Mouse (Mus musculus) heart, adult 8-10 months (tissue): ENCODE measurements at regions not wholly inside any gene's neighbourhood (a gene's known extent, or its start where the extent isn't known, plus 50 kb on each side); places are given as distances from the start of the nearest gene placed in this dataset.

Experiments used
- DNase-seq: peaks from one replicate; pipeline ENCODE4 v3.0.0; 2022; ENCODE audit warnings: low spot score

GRCm38 (mm10) chr10:38147421-38147820, 674.2 kb downstream of the Rfpl4b start:
- DNase-seq: no peak

GRCm38 (mm10) chr10:38139196-38139595, 682.4 kb downstream of the Rfpl4b start:
- no peak for DNase-seq

GRCm38 (mm10) chr10:38121911-38122573, 699.5 kb downstream of the Rfpl4b start:
- DNase-seq: peak; percentile 49

GRCm38 (mm10) chr10:38118601-38119000, 703.0 kb downstream of the Rfpl4b start:
- no peak for DNase-seq

- DNase-seq: peak; percentile 41
These were observed 705.1 kb downstream of the Rfpl4b start for GRCm38 (mm10) chr10:38116516-38116915.

- no peak for DNase-seq
These were observed 707.4 kb downstream of the Rfpl4b start for GRCm38 (mm10) chr10:38114194-38114593.

GRCm38 (mm10) chr10:38108591-38108990, 713.0 kb downstream of the Rfpl4b start:
- DNase-seq: no peak

GRCm38 (mm10) chr10:38103570-38103969, 718.0 kb downstream of the Rfpl4b start:
- no peak for DNase-seq

GRCm38 (mm10) chr10:38078521-38078920, 743.1 kb downstream of the Rfpl4b start:
- no peak for DNase-seq

GRCm38 (mm10) chr10:38072394-38072793, 749.2 kb downstream of the Rfpl4b start:
- DNase-seq: no peak

- no peak for DNase-seq
These were observed 762.5 kb downstream of the Rfpl4b start for GRCm38 (mm10) chr10:38059050-38059449.

GRCm38 (mm10) chr10:38010452-38010851, 811.1 kb downstream of the Rfpl4b start:
- no peak for DNase-seq

GRCm38 (mm10) chr10:37995691-37996445, 825.7 kb downstream of the Rfpl4b start:
- no peak for DNase-seq

- peak; percentile 21 for DNase-seq
These were observed 833.0 kb downstream of the Rfpl4b start for GRCm38 (mm10) chr10:37988297-37989263.

- no peak for DNase-seq
These were observed 840.3 kb upstream of the Marcks start for GRCm38 (mm10) chr10:37978899-37979539.

GRCm38 (mm10) chr10:37960051-37960450, 821.3 kb upstream of the Marcks start:
- peak; percentile 7 for DNase-seq

- DNase-seq: no peak
These were observed 776.1 kb upstream of the Marcks start for GRCm38 (mm10) chr10:37914780-37915179.

- DNase-seq: no peak
These were observed 772.9 kb upstream of the Marcks start for GRCm38 (mm10) chr10:37911669-37912068.

- DNase-seq: no peak
These were observed 769.6 kb upstream of the Marcks start for GRCm38 (mm10) chr10:37908276-37908675.

GRCm38 (mm10) chr10:37907731-37908130, 769.0 kb upstream of the Marcks start:
- DNase-seq: no peak

- DNase-seq: no peak
These were observed 749.2 kb upstream of the Marcks start for GRCm38 (mm10) chr10:37887961-37888360.

- no peak for DNase-seq
These were observed 742.1 kb upstream of the Marcks start for GRCm38 (mm10) chr10:37880841-37881240.
